Mouse (Mus musculus) MEL (cell line): ENCODE results near the gene Olfr287.

Experiments
- BHLHE40 ChIP-seq: IDR thresholded peaks from 2 replicates; pipeline ENCODE4 v1.6.1; 2012; ENCODE audit warnings: low read depth, mild to moderate bottlenecking, inconsistent platforms, low read length, improper control_type of control experiment, borderline replicate concordance
- CTCF ChIP-seq, 3 experiments: IDR thresholded peaks in 2 of 3; conservative IDR thresholded peaks in 1 of 3; 2 replicates each; pipeline ENCODE4 v1.5.1; 2011 to 2012; ENCODE audit warnings: low read length in 3 of 3, low read depth in 2 of 3, mild to moderate bottlenecking in 2 of 3, improper control_type of control experiment in 1 of 3, inconsistent platforms in 1 of 3, mixed read lengths in 1 of 3, moderate library complexity in 1 of 3; ENCODE audit not compliant: control insufficient read depth in 1 of 3, insufficient read depth in 1 of 3, poor library complexity in 1 of 3, severe bottlenecking in 1 of 3
- MAX ChIP-seq: IDR thresholded peaks from 2 replicates; pipeline ENCODE4 v1.6.1; 2011; ENCODE audit warnings: low read length, improper control_type of control experiment
- POLR2A ChIP-seq, 2 experiments: IDR thresholded peaks; 2 replicates each; pipeline ENCODE4 v1.6.1; 2011 to 2012; ENCODE audit warnings: low read length in 2 of 2, mild to moderate bottlenecking in 2 of 2, control low read depth in 1 of 2, improper control_type of control experiment in 1 of 2, low read depth in 1 of 2, moderate library complexity in 1 of 2; ENCODE audit not compliant: control insufficient read depth in 1 of 2, insufficient read depth in 1 of 2, poor library complexity in 1 of 2
- POLR2AphosphoS5 ChIP-seq: IDR thresholded peaks from 2 replicates; pipeline ENCODE4 v1.6.1; 2012; ENCODE audit warnings: low read depth, borderline replicate concordance, mild to moderate bottlenecking, inconsistent platforms, low read length, moderate library complexity, mixed read lengths
- ZKSCAN1 ChIP-seq: IDR thresholded peaks from 2 replicates; pipeline ENCODE4 v1.6.1; 2012; ENCODE audit warnings: low read depth, mild to moderate bottlenecking, inconsistent platforms, low read length, improper control_type of control experiment, moderate library complexity

DNA sequence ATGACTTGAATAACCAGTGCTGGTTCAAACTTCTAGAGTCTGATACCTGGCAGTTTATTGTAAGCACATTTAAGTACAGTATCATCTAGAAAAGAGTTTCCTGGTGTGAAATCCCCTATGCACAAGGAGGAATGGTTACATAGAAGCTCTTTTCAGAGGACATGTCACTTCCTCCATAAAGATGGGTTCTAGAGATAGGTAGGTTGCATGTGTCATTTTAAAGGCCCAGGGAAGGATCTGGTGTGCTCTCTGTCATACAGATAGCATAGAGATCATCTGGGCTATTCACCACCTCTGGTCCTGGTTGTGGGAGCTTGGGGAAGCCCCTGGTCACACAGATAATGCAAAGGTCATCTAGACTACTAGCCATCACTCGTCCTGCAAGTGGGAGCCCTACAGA is 63.6 kb downstream of the Olfr287 start:
- TF ChIP-seq BHLHE40, result no peak
- no peak for TF ChIP-seq CTCF (IDR thresholded peaks at IDR 0.05 in 2 of 3, conservative IDR thresholded peaks at IDR 0.05 in 1 of 3; ENCODE audit: control insufficient read depth in 1 of 3, insufficient read depth in 1 of 3, low read depth in 2 of 3, low read length in 3 of 3, poor library complexity in 1 of 3, severe bottlenecking in 1 of 3)
- TF ChIP-seq MAX, result no peak
- no peak for TF ChIP-seq ZKSCAN1
- TF ChIP-seq POLR2A (IDR thresholded peaks at IDR 0.05; ENCODE audit: control insufficient read depth in 1 of 2, insufficient read depth in 1 of 2, low read depth in 1 of 2, low read length in 2 of 2, poor library complexity in 1 of 2), result no peak
- no peak for TF ChIP-seq POLR2AphosphoS5
